Mouse (Mus musculus) megakaryocyte, adult 5-6 weeks (primary cell): ENCODE measurements around the gene Rnf227. TPM values are rescaled to one million over a fixed set of nuclear protein-coding genes. Genes with fewer than 3 reads are reported as not detected.

Source experiments
- ATAC-seq: 2 replicates; pipeline ENCODE4 v1.8.0; 2016; ENCODE audit warnings: mild to moderate bottlenecking, inconsistent platforms; ENCODE audit not compliant: poor library complexity, severe bottlenecking
- total RNA-seq, 2 experiments: library from RNA; stranded (forward) in 1 of 2; stranded (reverse) in 1 of 2; fragments of 153-499, 151-499 nt in 1 of 2; fragments of 221-1000, 200-1000 nt in 1 of 2; gene quantifications; 2 replicates each; pipeline versions ENCODE4 v1.2.3 to v1.2.4; 2015 to 2017

The Rnf227 gene
- total RNA-seq, 2 experiments from 2014 or later, result 8.1 to 8.7 TPM

DNA sequence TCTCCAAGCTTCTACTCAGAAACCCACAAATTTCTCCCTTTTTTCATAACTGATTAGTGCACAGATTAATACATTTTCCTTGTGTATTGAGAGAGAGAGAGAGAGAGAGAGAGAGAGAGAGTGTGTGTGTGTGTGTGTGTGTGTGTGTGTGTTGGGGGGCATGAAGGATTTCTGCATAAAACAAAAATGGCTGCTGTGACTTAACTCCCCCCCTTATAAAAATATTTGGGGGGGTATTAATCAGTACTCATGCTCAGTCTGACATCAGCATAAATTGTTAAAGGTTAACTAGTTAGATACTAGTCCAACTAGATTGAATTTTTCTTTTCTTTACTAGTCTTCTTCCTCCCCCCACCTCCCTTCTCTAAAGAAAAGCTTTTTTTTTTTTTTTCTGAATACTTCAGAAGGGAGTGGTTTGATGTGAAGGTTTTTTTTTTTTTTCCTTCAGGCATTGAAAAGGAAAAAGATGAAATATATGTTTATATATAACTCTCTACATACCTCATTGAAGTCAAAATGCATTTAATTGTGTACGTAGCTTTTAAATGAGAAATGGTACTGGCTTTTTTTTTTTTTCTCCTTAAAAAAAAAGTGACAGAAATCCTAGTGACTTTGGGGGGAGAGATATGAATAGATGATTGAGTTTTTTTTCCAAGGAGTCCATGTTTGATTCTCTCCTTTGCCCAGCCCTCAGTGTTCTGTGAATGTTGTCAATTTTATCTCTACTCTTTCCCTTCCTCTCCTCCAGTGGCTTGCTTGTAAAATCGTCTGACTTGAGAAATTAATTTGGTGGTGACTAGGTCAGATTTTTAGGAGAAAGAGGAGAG, 29.9 kb downstream of the Rnf227 start:
- no peak for ATAC-seq

- ATAC-seq, result no peak
Observed at GRCm38 (mm10) chr11:69370817-69371215, 30.6 kb downstream of the Rnf227 start.

- no peak for ATAC-seq
Observed at GRCm38 (mm10) chr11:69371601-69372000, 31.3 kb downstream of the Rnf227 start.

GRCm38 (mm10) chr11:69372056-69372779, 32.0 kb downstream of the Rnf227 start:
- ATAC-seq, result no peak

DNA sequence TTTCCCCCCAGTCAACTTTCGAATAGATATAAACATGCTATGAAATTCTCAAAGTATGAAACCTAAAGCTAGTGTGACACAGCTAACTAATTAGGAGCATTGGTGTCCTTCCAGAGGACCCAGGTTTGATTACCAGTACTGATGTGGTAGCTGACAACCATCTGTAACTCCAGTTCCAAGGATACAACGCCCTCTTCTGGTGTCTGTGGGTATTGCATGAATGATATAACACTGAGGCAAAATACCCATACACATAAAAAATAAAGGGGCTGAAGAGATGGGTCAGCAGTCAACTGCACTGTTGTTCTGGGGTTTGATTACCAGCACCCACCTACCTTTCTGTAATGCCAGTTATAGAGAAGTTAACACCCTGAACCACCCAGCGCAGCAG, 32.5 kb downstream of the Rnf227 start:
- ATAC-seq, result no peak

- ATAC-seq, result no peak
Observed at GRCm38 (mm10) chr11:69373223-69373965, 33.1 kb downstream of the Rnf227 start.

GRCm38 (mm10) chr11:69375646-69376045, 35.4 kb downstream of the Rnf227 start:
- no peak for ATAC-seq

GRCm38 (mm10) chr11:69377766-69378165, 37.5 kb downstream of the Rnf227 start:
- ATAC-seq, result no peak

DNA sequence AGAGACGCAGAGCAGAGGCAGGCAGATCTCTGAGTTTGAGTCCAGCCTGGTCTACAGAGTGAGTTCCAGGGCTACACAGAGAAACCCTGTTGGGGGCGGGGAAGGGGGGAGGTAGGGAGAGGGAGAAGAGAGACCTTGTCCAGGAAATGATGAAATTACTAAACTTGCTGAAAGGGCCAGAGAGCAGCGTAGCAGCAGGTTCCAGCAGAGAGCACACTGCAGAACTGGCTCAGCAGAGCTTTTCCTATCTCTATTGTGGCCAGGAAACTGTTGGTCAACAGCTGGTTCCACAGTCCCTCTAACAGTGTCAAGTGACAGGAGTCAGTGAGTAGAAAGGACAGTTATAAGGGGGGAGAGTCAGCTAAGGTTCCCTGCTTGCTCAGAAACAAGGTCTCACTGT, 39.3 kb downstream of the Rnf227 start:
- no peak; the same call in 1 of the 2 replicates for ATAC-seq

GRCm38 (mm10) chr11:69381356-69381755, 41.1 kb downstream of the Rnf227 start:
- ATAC-seq, result no peak

DNA sequence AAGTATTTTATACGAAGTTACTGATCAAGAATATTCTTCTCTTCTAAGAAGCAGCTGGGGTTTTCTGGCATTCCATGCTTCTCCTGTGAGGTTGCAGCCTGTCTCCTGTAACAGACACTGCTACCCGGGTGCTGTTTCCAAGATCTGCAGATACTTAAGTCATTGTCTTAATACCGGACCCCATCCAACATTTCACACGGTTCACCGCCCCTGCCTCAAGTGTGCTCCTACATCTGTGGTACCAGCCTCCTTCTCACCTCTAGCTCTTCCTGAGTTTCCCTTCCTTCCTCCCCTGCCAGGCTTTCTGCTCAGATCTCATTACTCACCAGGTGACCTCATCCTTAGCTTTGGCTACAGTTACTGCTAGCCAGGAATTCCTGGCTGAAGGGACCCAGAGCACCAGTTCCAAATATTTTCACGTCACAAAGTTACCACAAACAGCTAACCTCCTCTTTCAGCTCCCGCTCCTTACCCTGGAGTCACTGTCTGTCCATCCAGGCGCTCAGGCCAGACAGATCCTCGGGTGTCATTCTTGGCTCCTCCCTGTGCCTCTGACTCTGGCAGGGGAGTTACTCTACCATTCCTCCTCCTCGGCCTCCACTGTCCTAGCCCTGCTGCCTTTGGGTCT, 42.3 kb downstream of the Rnf227 start:
- ATAC-seq, result no peak

DNA sequence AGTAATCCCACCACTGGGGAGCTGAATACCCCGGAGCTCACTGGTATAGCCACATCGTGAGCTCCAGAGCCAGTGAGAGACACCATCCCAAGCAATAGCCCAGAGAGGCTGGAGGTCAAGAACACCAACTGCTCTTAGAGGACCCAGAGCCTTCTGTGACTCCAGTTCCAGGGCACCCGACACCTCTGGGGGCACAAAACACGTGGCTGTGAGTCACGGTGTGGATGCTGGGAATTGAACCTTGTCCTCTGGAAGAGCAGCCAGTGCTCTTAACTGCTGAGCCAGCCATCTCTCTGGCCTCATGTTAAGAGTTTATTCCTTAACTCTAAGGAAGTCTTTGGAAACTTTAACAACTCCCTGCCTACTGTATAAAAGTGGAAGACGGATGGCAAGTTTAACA, 44.7 kb downstream of the Rnf227 start:
- no peak for ATAC-seq

GRCm38 (mm10) chr11:69386758-69387157, 46.5 kb downstream of the Rnf227 start:
- no peak for ATAC-seq

GRCm38 (mm10) chr11:69388680-69389079, 48.4 kb downstream of the Rnf227 start:
- ATAC-seq, result no peak

DNA sequence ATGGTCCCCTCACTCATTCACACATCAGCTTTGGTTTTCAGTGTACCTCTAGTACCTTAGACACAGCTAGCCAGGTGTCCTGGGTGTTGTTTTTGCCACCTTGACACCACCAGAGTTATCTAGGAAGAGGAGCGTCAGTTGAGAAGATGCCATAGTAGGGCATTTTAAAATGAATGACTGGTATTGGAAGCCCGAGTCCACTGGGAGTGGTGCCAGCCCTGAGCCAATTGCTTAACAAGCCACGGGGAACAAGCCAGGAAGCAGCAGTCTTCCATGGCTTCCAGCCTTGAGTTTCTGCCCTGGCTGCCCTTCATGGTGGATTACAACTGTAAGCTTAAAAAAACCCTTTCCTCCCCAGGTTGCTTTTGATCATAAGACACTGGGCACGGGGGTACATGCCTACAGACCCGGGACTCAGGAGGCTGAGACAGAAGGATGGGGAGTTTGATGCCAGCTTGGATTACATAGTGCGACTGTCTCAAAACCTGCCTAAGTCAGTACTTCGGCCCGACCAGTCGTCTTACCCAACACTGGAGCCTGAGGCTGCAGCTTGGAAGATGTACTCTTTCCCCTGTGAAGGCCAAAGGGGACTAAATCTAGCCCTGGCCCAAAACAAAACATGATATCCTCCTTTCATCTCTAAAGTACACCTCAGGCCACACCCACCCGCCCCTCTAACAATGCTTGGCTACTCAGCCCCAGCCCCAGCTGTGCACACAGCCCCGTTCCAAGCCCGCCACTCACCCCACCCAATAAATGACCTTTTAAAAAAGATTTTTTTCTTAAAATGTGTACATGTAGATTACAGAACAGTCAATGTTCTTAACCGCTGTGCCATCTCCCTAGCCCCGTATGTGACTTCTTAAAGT, 49.5 kb downstream of the Rnf227 start:
- no peak for ATAC-seq

DNA sequence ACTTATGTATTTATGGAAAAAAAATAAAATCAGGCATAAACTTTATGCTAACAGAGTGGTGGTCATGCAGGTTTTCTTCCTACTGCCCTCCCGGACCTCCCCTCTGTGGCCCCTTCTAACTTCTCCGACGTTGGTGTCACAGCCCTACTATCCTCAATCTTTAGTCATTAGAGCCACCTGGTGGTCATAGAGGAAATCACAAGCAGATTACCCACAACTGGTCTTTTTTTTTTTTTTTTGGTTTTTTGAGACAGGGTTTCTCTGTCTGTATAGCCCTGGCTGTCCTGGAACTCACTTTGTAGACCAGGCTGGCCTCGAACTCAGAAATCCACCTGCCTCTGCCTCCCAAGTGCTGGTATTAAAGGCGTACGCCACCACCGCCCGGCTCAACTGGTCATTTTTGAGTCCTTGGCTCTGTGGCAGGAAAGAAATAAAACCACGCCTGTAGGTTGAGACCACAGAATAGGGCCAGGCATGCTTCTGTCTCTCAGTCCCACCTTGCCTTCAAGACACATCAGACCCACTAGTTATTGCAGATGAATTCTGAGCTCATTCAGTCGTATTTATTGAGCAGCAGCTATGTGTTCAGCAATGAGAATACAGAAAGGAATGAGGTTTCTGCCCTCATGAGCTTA, 50.3 kb downstream of the Rnf227 start:
- peak; percentile 51 for ATAC-seq
